Mouse (Mus musculus): ENCODE measurements at regions not wholly inside any gene's neighbourhood (a gene's known extent, or its start where the extent isn't known, plus 50 kb on each side); places are given as distances from the start of the nearest gene placed in this dataset.

DNA sequence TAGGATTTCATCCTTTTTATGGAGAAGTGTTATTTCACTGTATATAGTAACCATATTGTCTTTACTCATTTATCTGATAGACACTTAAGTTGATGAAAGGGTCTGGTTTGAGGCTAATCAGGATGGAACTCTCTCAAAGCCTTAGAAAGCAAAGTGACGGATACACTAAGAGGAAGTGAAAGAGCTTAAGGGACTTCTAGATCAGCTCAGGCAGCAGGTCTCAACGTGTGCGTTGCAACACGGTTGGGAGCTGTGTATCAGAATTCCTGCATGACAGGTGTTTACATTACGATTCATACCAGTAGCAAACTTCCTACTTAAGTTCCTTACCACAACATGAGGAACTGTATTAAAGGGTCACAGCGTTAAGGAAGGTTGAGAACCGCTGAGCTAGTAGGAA lies 59.9 kb upstream of the Vtcn1 start:
- DNase-seq (ENCODE audit: low read depth in 3 of 3, low spot score in 3 of 3) (no peak), ATAC-seq (ENCODE audit: insufficient read depth) (no peak)
- 44% methylated on average over 7 of the region's 7 CpGs for WGBS (ENCODE audit: insufficient replicate concordance)
- Histone ChIP-seq H3K36me3 (replicated peaks; ENCODE audit: control insufficient read depth, insufficient read depth, low read depth) (no peaks in the 10 kb centered on the region), H3K27ac (no peak overlapping the region), H3K27me3 (ENCODE audit: control insufficient read depth, insufficient read depth, low read length) (no peaks in the 10 kb centered on the region), H3K9me3 (ENCODE audit: control insufficient read depth, low read length) (no peaks in the 10 kb centered on the region), H3K4me3 (ENCODE audit: insufficient read depth in 1 of 2, low read depth in 2 of 2, low read length in 2 of 2) (no peak overlapping the region), H3K4me2 (ENCODE audit: low read depth) (no peak overlapping the region), H3K4me1 (replicated peaks; ENCODE audit: control insufficient read depth in 2 of 2, insufficient read depth in 2 of 2, low read length in 1 of 2) (no peaks in the 10 kb centered on the region), H3K9ac (replicated peaks) (no peak overlapping the region)
- TF ChIP-seq EP300 (IDR thresholded peaks at IDR 0.05; ENCODE audit: low read depth): no peak
- TF ChIP-seq CTCF (IDR thresholded peaks at IDR 0.05; ENCODE audit: low read depth): no peak

DNA sequence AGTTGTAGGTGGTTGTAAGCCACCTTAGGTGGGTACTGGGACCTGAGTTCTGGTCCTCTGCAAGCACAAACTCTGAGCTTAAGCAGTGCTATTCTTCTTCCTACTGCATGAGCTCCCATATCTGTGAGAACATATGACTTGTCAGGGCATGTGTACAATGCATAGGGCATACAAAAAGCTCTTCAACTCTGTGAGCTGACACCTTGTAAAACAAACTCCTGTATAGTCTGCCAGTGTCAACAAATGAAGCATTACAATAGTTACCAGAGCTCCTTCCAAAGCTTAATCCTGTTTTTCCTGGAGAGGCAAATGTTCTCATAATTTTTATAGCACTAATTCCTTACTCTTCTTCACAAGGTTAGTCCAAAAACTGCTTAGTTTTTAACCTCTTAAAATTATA lies 62.4 kb upstream of the Vtcn1 start:
- no peak overlapping the region for H3K4me2 ChIP-seq (ENCODE audit: low read depth)
- no peak overlapping the region for H3K27ac ChIP-seq
- ATAC-seq (ENCODE audit: insufficient read depth) (no peak), DNase-seq (ENCODE audit: low read depth in 3 of 3, low spot score in 3 of 3) (no peak)
- H3K9me3 ChIP-seq (ENCODE audit: control insufficient read depth, low read length): no peaks in the 10 kb centered on the region
- H3K27me3 ChIP-seq (ENCODE audit: control insufficient read depth, insufficient read depth, low read length): no peaks in the 10 kb centered on the region
- no peak for TF ChIP-seq CTCF (IDR thresholded peaks at IDR 0.05; ENCODE audit: low read depth)
- no peak for TF ChIP-seq EP300 (IDR thresholded peaks at IDR 0.05; ENCODE audit: low read depth)
- no peaks in the 10 kb centered on the region for H3K36me3 ChIP-seq (replicated peaks; ENCODE audit: control insufficient read depth, insufficient read depth, low read depth)
- H3K4me1 ChIP-seq (replicated peaks; ENCODE audit: control insufficient read depth in 2 of 2, insufficient read depth in 2 of 2, low read length in 1 of 2): no peaks in the 10 kb centered on the region; a peak in 2 of 4 replicates
- H3K4me3 ChIP-seq (ENCODE audit: insufficient read depth in 1 of 2, low read depth in 2 of 2, low read length in 2 of 2): no peak overlapping the region
- H3K9ac ChIP-seq (replicated peaks): no peak overlapping the region

DNA sequence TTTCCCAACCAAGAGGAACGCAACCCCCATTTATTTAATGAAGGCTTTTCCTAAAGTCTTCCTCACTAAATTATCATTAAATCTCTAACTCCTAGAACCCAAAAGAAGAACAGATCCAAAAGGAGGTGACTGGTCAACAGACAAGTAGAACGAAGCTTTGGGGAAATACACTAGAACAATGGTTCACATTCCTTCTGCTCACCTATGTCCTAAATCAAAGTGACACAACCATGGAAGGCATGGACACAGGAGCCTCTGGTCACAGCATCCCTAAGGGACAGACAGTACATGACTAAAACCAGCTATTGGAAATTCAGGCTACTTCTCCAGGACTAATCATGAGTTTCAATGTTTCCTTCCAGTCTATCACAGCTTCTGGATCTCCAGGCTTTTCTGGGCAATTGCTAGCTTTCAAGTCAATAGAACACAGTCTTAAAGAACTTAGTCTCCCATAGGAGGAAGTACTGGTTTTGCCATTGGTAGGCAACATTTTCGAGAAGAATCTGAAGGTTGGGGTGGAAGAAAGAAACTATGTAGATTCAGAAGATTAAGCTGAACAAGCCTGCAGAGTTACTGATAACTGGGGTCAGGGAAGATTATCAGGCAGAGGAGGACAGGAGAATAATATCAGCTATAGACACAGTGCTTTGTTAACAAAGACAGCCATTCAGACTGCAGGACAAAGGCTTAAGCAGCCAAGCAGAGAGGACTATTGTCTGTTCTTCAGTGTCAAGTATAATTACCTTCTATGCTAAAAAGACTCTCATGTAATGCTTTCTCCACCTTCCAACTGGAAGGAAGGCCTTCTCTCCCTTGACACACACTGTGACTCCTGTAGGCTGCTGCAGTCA lies 65.9 kb upstream of the Vtcn1 start:
- no peaks in the 10 kb centered on the region; a peak in 2 of 4 replicates for H3K4me1 ChIP-seq (replicated peaks; ENCODE audit: control insufficient read depth in 2 of 2, insufficient read depth in 2 of 2, low read length in 1 of 2)
- no peak overlapping the region for H3K4me2 ChIP-seq (ENCODE audit: low read depth)
- DNase-seq (ENCODE audit: low read depth in 3 of 3, low spot score in 3 of 3) (no peak), ATAC-seq (ENCODE audit: insufficient read depth) (no peak)
- TF ChIP-seq EP300 (IDR thresholded peaks at IDR 0.05; ENCODE audit: low read depth) (peak; percentile 25; the same call in 1 of the 2 replicates), CTCF (IDR thresholded peaks at IDR 0.05; ENCODE audit: low read depth) (no peak)
- no peak overlapping the region for H3K4me3 ChIP-seq (ENCODE audit: insufficient read depth in 1 of 2, low read depth in 2 of 2, low read length in 2 of 2)
- H3K27ac ChIP-seq: no peak overlapping the region
- WGBS (ENCODE audit: insufficient replicate concordance): 48% methylated on average over 3 of the region's 3 CpGs
- H3K9me3 ChIP-seq (ENCODE audit: control insufficient read depth, low read length): no peaks in the 10 kb centered on the region
- no peaks in the 10 kb centered on the region for H3K27me3 ChIP-seq (ENCODE audit: control insufficient read depth, insufficient read depth, low read length)
- no peaks in the 10 kb centered on the region for H3K36me3 ChIP-seq (replicated peaks; ENCODE audit: control insufficient read depth, insufficient read depth, low read depth)
- H3K9ac ChIP-seq (replicated peaks): no peak overlapping the region

DNA sequence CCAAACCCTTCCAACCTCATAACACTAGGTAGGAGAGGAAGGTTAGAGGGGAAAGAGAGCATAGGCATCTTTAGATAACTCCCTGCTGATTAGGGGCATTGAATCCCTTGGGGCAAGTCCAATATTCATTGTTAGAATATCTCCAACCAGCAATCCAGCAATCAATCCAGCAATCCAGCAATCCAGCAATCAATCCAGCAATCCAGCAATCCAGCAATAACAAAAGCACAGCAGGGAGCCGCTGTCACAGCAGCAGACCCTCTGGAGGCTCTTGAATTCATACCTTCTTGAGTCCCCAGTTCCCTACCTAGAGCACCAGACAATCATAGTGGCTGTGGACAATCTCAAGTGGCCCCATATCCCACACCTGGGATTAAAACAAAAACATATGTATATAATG lies 69.4 kb upstream of the Man1a2 start:
- H3K27me3 ChIP-seq (ENCODE audit: control insufficient read depth, insufficient read depth, low read length): no peaks in the 10 kb centered on the region
- H3K9ac ChIP-seq (replicated peaks): no peak overlapping the region
- WGBS (ENCODE audit: insufficient replicate concordance): 61% methylated on average over 1 of the region's 1 CpGs
- TF ChIP-seq EP300 (IDR thresholded peaks at IDR 0.05; ENCODE audit: low read depth): no peak
- no peak overlapping the region for H3K27ac ChIP-seq
- DNase-seq (ENCODE audit: low read depth in 3 of 3, low spot score in 3 of 3): no peak
- no peaks in the 10 kb centered on the region for H3K9me3 ChIP-seq (ENCODE audit: control insufficient read depth, low read length)
- H3K36me3 ChIP-seq (replicated peaks; ENCODE audit: control insufficient read depth, insufficient read depth, low read depth): no peaks in the 10 kb centered on the region
- no peak for ATAC-seq (ENCODE audit: insufficient read depth)
- no peaks in the 10 kb centered on the region; a peak in 1 of 4 replicates for H3K4me1 ChIP-seq (replicated peaks; ENCODE audit: control insufficient read depth in 2 of 2, insufficient read depth in 2 of 2, low read length in 1 of 2)
- no peak overlapping the region for H3K4me2 ChIP-seq (ENCODE audit: low read depth)
- no peak overlapping the region for H3K4me3 ChIP-seq (ENCODE audit: insufficient read depth in 1 of 2, low read depth in 2 of 2, low read length in 2 of 2)

DNA sequence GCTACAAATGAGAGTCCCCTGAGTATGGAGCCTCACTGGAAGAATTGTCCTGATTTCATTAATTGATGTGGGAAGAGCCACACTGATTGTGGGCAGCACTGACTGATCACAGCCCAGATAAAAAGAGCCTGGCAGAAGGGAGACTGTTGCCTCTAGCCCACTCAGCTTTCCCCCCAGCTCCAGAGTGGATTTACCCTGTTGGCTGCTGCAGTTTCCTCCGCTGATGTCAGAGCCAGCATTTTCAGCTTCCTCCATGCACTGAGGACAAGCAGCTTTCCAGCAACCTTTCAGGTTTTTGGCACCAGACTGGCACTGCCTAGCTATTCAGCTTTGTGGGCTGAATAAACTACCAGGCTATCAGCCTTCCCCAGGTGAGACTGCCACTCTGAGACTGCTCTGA lies 65.9 kb upstream of the Man1a2 start:
- Histone ChIP-seq H3K36me3 (replicated peaks; ENCODE audit: control insufficient read depth, insufficient read depth, low read depth) (no peaks in the 10 kb centered on the region), H3K4me3 (ENCODE audit: insufficient read depth in 1 of 2, low read depth in 2 of 2, low read length in 2 of 2) (no peak overlapping the region), H3K27ac (no peak overlapping the region), H3K9ac (replicated peaks) (no peak overlapping the region), H3K9me3 (ENCODE audit: control insufficient read depth, low read length) (no peaks in the 10 kb centered on the region), H3K4me2 (ENCODE audit: low read depth) (no peak overlapping the region), H3K4me1 (replicated peaks; ENCODE audit: control insufficient read depth in 2 of 2, insufficient read depth in 2 of 2, low read length in 1 of 2) (no peaks in the 10 kb centered on the region), H3K27me3 (ENCODE audit: control insufficient read depth, insufficient read depth, low read length) (no peaks in the 10 kb centered on the region)
- 68% methylated on average over 1 of the region's 1 CpGs for WGBS (ENCODE audit: insufficient replicate concordance)
- TF ChIP-seq CTCF (IDR thresholded peaks at IDR 0.05; ENCODE audit: low read depth): no peak
- no peak for TF ChIP-seq EP300 (IDR thresholded peaks at IDR 0.05; ENCODE audit: low read depth)
- ATAC-seq (ENCODE audit: insufficient read depth) (no peak), DNase-seq (ENCODE audit: low read depth in 3 of 3, low spot score in 3 of 3) (no peak)
